Mouse (Mus musculus) limb, embryonic 15.5 days (tissue): Measurements from ENCODE around the gene Pde4dip. TPM values are rescaled to one million over a fixed set of nuclear protein-coding genes. Genes with fewer than 3 reads are reported as not detected.

ENCODE experiments used
- ATAC-seq: fragments of 200-750 bp; cut with Nextera tagmentation; 2 replicates; pipeline ENCODE4 v1.8.0; 2017; ENCODE audit warnings: low read depth, moderate TSS enrichment; ENCODE audit not compliant: insufficient number of reproducible peaks, low FRiP score, low TSS enrichment
- H3K27ac ChIP-seq: fragments of 300-500 bp; sonication (generic); 2 replicates; pipeline ENCODE4 v1.5.1; 2015; ENCODE audit warnings: moderate library complexity, mild to moderate bottlenecking, inconsistent platforms
- H3K27me3 ChIP-seq: fragments of 300-500 bp; sonication (generic); 2 replicates; pipeline ENCODE4 v1.6.1; 2015; ENCODE audit warnings: inconsistent platforms
- H3K36me3 ChIP-seq: fragments of 300-500 bp; sonication (generic); 2 replicates; pipeline ENCODE4 v1.6.1; 2015; ENCODE audit warnings: inconsistent platforms
- H3K4me1 ChIP-seq: fragments of 300-500 bp; sonication (generic); 2 replicates; pipeline ENCODE4 v1.6.1; 2015; ENCODE audit warnings: inconsistent platforms
- H3K4me2 ChIP-seq: fragments of 300-500 bp; sonication (generic); 2 replicates; pipeline ENCODE4 v1.6.1; 2015; ENCODE audit warnings: mild to moderate bottlenecking, inconsistent platforms
- H3K4me3 ChIP-seq: fragments of 300-500 bp; sonication (generic); 2 replicates; pipeline ENCODE4 v1.5.1; 2015; ENCODE audit warnings: mild to moderate bottlenecking, inconsistent platforms
- H3K9ac ChIP-seq: fragments of 300-500 bp; sonication (generic); 2 replicates; pipeline ENCODE4 v1.6.1; 2015; ENCODE audit warnings: inconsistent platforms
- H3K9me3 ChIP-seq: fragments of 300-500 bp; sonication (generic); 2 replicates; pipeline ENCODE4 v1.6.1; 2016; ENCODE audit warnings: inconsistent platforms
- WGBS: fragments of 180-500 bp; shearing (Covaris S2); methylation state at CpG from one replicate; pipeline ENCODE4 v1.1.7; 2015; 5-methylcytosine and 5-hydroxymethylcytosine counted together
- polyA plus RNA-seq: library from polyadenylated mRNA; unstranded; fragments of >200 nt; fragmentation: Nextera tagmentation; extraction: Ambion mirVana; gene quantifications from 2 replicates; pipeline ENCODE4 v1.2.1, GENCODE M21; 2015

Pde4dip gene
- polyA plus RNA-seq: 33.6 and 48.9 TPM in 2 replicates

DNA sequence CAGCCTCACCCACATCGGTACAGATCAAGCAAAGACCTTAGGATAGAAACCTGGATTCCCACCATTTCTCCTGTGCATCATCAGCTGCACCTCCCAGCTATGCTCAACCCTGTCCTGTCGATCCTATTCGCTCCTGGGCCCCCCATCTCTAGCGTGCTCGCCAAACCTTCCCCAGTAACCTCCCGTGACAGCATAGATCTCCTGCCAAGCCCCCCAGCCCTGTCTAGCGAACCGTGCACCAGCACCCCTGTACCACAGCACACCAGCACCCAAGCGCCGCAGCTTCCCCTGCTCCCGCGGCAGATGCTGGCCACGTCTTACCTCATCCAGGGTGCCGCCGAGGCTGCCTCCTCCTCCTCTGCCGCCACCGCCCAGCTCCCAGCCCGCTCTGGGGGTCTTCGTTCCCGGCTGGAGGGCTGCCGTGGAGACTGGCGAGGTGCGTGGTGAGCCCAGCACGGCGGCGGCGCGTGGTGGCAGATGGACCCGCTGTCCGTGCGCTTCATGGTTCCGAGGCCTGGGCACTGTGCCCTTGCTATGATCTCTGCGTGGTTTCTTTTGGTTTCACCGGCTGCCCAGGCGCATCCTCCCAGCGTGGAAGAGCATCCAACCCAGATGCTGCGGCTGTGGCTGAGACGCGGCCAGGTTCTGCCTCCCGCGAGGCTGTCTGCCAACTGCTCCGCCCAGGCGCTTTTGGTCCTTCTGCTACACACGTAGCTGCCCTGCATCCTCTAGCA is at the start of gene Pde4dip:
TSS of gene Pde4dip (minus strand) at position 540 of the 734 bp plus-strand sequence.
- peaks cover 8% of the 10 kb centered on the region for H3K4me1 ChIP-seq
- peak within 1 kb of the TSS; percentile 29 for H3K9ac ChIP-seq
- no peak for ATAC-seq
- no peak within 1 kb of the TSS for H3K27ac ChIP-seq
- no peaks in the 10 kb centered on the region for H3K36me3 ChIP-seq
- H3K27me3 ChIP-seq: peaks cover 33% of the 10 kb centered on the region
- H3K4me2 ChIP-seq: peak within 1 kb of the TSS; percentile 89
- 1% methylated on average over 44 of the region's 44 CpGs for WGBS
- H3K9me3 ChIP-seq: no peaks in the 10 kb centered on the region
- H3K4me3 ChIP-seq: peak within 1 kb of the TSS; percentile 45

DNA sequence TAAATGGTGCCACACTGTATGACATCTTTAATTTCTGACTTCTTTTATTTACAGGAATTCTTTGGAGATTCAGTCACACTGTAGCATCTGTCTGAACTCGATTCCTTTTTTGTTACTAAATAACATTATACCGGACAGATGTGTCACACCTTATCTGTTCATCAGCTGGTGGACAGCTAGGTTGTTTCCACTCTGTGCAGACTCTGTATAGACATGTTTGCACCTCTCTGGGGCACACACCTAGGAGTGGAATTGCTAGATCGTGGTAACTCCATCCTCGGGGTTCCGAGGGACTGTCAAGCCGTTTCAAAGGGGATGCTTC is 49.4 kb upstream of the Pde4dip start:
- Histone ChIP-seq H3K27ac (no peak overlapping the region), H3K4me2 (no peak overlapping the region), H3K27me3 (no peaks in the 10 kb centered on the region), H3K9me3 (no peaks in the 10 kb centered on the region), H3K9ac (no peak overlapping the region), H3K4me3 (no peak overlapping the region), H3K4me1 (peaks cover 47% of the 10 kb centered on the region), H3K36me3 (no peaks in the 10 kb centered on the region)
- 67% methylated on average over 6 of the region's 6 CpGs for WGBS
- no peak for ATAC-seq

DNA sequence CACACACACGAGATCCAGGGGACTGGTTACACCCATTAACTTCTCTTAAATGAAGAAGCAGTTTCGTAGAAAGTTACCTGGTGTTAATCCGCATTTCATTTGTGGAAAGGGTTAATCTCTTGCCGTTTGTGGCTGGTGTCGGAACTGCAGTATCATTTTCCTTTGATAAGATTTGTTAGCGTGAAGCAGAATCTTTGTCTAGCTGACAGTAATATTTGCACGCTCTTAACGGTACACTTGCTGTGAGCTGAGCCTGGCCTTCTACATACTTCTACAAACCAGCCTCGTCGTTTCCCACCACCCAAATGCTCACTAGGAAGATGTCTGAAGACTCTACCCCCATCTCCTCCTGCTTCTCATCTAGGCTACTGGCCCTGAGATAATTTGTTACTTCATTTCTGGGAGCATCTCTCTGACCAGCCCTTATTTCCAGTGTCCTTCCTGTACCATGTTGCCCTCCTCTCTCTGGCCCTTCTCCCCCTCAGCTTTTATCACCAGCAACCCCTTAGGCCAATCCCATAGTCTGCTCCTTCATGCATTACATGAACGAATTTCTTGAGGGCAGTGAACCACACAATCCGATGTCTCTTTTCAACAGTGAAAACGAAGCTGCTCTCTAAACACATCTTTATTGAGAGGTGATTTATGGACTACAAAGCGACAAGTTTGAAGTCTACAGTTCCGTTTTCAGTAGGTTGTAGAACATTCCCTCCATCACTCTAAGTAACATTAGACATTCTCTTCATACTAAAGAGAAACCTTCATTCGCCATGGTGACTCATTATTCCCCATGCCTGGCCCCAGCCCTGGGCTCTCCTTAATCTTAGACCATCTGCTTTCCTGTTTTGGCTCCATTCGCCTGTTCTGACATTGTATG is 48.8 kb upstream of the Pde4dip start:
- Histone ChIP-seq H3K27ac (no peak overlapping the region), H3K36me3 (no peaks in the 10 kb centered on the region), H3K4me3 (no peak overlapping the region), H3K27me3 (no peaks in the 10 kb centered on the region), H3K4me2 (no peak overlapping the region), H3K9me3 (no peaks in the 10 kb centered on the region), H3K9ac (no peak overlapping the region), H3K4me1 (peaks cover 45% of the 10 kb centered on the region)
- ATAC-seq: no peak
- 55% methylated on average over 17 of the region's 17 CpGs for WGBS

DNA sequence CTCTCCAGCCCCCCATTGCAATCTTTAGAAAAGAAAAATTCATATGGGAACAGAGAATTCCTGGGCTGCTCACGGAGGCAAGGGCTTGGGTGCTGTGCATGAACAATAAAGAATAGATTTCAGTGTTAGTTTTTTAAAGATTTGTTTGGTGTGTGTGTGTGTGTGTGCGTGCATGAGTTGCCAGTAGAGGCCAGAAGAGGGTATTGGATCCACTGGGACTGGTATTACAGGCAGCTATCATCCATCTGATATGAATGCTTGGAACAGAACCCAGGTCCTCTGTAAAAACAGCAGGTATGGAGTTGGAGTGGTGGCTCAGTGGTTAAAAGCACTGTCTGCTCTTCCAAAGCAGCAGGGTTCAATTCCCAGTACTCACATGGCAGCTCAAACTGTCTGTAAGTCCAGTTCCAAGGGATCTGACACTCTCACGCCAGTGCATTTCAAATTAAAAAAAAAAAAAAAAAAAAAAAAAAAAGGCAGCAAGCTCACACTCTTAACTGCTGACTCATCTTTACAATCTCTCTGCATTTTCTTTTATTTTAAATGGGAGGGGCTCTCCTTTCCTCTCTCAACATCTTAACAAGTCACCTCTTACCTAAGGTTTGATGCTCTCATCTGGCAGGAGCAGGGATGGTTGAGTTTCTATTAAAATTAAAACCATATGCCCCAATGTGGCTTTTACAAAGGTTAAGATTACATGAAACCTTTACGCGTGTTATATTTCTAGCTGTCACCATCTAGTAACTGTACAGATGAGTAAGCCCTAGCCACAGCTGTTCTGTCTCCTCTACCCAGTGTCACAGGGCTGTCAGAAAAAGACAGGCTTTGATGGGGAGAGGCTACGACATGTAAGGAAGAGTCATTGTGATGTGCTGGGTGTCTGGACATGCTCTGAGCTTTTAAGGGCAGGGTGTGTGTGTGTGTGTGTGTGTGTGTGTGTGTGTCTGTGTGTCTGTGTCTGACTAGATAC is 46.1 kb upstream of the Pde4dip start:
- no peak for ATAC-seq
- no peak overlapping the region for H3K9ac ChIP-seq
- H3K27me3 ChIP-seq: no peaks in the 10 kb centered on the region
- H3K27ac ChIP-seq: no peak overlapping the region
- H3K4me1 ChIP-seq: peaks cover 45% of the 10 kb centered on the region
- H3K36me3 ChIP-seq: no peaks in the 10 kb centered on the region
- no peak overlapping the region for H3K4me2 ChIP-seq
- H3K4me3 ChIP-seq: no peak overlapping the region
- H3K9me3 ChIP-seq: no peaks in the 10 kb centered on the region
- 69% methylated on average over 6 of the region's 6 CpGs for WGBS

DNA sequence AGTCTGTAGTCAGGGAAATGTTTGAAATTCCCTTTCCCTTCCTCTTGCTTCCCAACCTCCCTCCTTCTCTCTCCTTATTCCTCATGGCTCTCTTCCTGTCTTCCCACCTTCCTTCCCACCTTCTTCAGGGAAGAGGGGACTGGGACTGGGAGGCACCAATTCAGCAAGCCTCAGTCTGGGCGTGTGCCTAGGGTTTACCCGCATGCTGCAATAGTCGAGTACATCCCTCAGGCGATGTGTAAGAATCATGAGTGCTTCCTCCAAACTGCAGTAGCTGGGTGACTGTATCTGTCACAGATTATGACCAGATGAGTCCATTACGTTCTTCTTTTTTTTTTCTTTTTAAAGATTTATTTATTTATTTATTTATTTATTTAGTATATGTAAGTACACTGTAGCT is 45.3 kb upstream of the Pde4dip start:
- Histone ChIP-seq H3K27me3 (no peaks in the 10 kb centered on the region), H3K4me1 (peaks cover 45% of the 10 kb centered on the region), H3K4me3 (no peak overlapping the region)

DNA sequence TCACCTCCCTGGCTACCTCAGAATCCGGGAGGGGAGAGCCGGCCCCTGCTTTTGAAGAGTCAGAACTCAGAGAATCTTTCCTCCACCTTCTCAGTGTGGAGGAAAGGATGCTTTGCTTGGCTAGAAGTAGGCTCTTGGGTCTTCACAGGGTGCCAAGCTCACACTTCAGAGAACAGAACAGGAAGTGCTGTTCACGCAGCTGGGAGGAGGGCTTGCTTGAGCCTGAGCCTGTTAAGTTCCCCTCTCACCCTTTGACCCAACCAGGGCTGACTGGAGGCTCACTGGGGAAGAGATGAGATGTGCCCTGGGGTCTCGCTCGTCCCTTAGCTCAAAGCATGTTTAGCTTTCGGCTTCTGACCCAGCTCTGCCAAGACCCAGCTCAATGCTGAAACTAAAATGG is 44.7 kb upstream of the Pde4dip start:
- H3K4me1 ChIP-seq: peaks cover 45% of the 10 kb centered on the region
- no peaks in the 10 kb centered on the region for H3K36me3 ChIP-seq
- ATAC-seq: no peak
- no peaks in the 10 kb centered on the region for H3K27me3 ChIP-seq
- H3K27ac ChIP-seq: no peak overlapping the region
- H3K9me3 ChIP-seq: no peaks in the 10 kb centered on the region
- no peak overlapping the region for H3K9ac ChIP-seq
- 35% methylated on average over 6 of the region's 6 CpGs for WGBS
- no peak overlapping the region for H3K4me2 ChIP-seq
- no peak overlapping the region for H3K4me3 ChIP-seq

More for the DNA sequence above, 45.3 kb upstream of the Pde4dip start:
- H3K9me3 ChIP-seq: no peaks in the 10 kb centered on the region
- no peaks in the 10 kb centered on the region for H3K36me3 ChIP-seq
- H3K27ac ChIP-seq: no peak overlapping the region
- no peak for ATAC-seq
- 65% methylated on average over 5 of the region's 5 CpGs for WGBS
- no peak overlapping the region for H3K4me2 ChIP-seq
- H3K9ac ChIP-seq: no peak overlapping the region

DNA sequence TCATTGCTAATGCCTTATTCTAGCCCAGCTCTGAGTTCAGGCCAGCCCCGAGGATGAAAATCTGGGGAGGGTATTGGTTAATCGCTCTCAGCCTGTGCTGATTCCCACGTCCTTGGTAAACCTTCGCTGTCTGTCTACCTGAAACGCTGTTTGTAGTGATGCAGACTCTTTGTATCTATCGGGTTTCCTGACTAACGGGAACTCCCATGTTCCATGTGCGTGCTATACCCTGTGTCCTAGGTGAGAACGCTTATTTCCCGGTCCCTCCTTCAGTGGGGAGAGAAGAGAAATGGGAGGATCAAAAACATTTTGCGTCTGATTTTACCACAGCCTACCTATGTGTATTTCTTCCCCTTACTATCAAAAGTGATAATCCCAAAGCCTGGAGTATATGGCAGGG is 44.3 kb upstream of the Pde4dip start:
- Histone ChIP-seq H3K4me1 (peaks cover 45% of the 10 kb centered on the region), H3K4me2 (peak overlapping the region; percentile 10; the same call in 1 of the 2 replicates), H3K4me3 (no peak overlapping the region), H3K9ac (no peak overlapping the region), H3K9me3 (no peaks in the 10 kb centered on the region), H3K27ac (no peak overlapping the region), H3K36me3 (no peaks in the 10 kb centered on the region), H3K27me3 (no peaks in the 10 kb centered on the region)
- 38% methylated on average over 11 of the region's 11 CpGs for WGBS
- ATAC-seq: no peak

DNA sequence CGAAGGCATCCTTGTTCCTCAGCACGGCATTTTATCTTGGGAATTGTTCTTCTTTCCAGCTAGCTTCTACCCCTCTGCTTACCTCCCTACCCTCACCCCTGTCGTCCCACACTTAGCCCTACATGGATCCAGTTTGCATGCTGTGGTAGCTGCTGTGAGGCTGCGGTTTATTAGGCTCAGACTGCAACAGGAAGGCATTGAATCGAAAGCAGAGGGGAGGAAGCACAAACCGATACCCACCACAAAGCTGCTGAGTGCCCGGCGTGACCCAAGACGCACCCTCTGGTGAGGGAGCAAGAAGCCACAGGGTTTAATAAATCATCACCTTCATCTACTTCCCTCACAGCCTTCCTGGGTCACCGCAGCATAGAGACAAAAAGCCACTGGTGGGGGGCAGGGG is 43.6 kb upstream of the Pde4dip start:
- Histone ChIP-seq H3K4me2 (peak overlapping the region; percentile 10; the same call in 1 of the 2 replicates), H3K4me3 (peak overlapping the region; percentile 10; the same call in 1 of the 2 replicates), H3K27ac (no peak overlapping the region), H3K4me1 (peaks cover 45% of the 10 kb centered on the region), H3K36me3 (no peaks in the 10 kb centered on the region), H3K9me3 (no peaks in the 10 kb centered on the region), H3K27me3 (no peaks in the 10 kb centered on the region), H3K9ac (no peak overlapping the region)
- no peak for ATAC-seq
- WGBS: 15% methylated on average over 10 of the region's 10 CpGs

DNA sequence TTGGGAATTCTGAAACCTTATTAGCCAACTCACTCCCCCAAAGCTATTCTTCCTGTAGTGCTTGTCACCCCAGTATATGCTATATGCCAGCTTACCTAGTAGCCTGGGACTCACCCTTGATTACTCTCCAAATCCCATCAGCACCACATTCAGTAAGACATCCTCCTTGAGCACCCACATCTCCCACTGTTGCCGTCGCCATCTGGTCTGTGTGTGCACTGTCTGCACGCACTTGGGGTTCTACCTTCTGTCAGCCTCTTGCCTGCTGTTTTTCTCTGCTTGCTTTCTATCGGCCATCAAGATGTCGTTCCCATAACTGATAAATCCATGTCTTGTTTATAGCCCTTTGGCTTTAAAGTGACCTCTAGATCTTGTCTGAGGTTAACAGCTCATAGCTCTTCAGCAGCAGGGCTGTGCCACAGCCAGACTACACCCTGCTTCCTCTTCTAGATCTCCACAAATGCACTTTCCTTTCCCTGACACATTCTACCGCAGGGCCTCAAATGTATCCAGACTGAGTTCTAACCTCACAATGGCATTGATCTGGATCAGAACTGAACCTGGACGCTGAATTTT is 42.9 kb upstream of the Pde4dip start:
- Histone ChIP-seq H3K27me3 (no peaks in the 10 kb centered on the region), H3K4me2 (no peak overlapping the region), H3K9me3 (no peaks in the 10 kb centered on the region), H3K9ac (no peak overlapping the region), H3K27ac (no peak overlapping the region), H3K4me1 (peaks cover 45% of the 10 kb centered on the region), H3K4me3 (no peak overlapping the region), H3K36me3 (no peaks in the 10 kb centered on the region)
- no peak for ATAC-seq
- 72% methylated on average over 7 of the region's 7 CpGs for WGBS

DNA sequence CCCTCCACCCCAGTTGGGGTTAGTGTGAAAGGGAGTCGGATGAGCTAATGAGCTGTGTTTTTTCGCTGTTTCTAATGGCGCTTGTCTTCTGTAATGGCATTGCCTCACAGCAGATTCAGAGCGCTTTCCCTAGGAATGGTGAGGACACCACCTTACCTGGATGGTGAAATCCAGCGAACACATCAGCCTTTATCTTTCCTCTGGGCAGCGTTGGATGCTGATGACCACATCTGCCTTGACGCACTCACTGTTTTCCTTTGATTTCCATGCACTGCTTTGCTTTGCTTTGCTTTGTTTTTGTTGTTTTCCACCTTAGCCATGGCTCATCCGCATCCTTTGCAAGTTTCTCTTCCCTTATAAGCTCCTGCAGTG is 42.3 kb upstream of the Pde4dip start:
- Histone ChIP-seq H3K27ac (no peak overlapping the region), H3K9ac (no peak overlapping the region), H3K36me3 (no peaks in the 10 kb centered on the region), H3K4me3 (no peak overlapping the region), H3K4me2 (no peak overlapping the region), H3K27me3 (no peaks in the 10 kb centered on the region), H3K4me1 (peaks cover 45% of the 10 kb centered on the region), H3K9me3 (no peaks in the 10 kb centered on the region)
- WGBS: 76% methylated on average over 8 of the region's 8 CpGs
- ATAC-seq: no peak

DNA sequence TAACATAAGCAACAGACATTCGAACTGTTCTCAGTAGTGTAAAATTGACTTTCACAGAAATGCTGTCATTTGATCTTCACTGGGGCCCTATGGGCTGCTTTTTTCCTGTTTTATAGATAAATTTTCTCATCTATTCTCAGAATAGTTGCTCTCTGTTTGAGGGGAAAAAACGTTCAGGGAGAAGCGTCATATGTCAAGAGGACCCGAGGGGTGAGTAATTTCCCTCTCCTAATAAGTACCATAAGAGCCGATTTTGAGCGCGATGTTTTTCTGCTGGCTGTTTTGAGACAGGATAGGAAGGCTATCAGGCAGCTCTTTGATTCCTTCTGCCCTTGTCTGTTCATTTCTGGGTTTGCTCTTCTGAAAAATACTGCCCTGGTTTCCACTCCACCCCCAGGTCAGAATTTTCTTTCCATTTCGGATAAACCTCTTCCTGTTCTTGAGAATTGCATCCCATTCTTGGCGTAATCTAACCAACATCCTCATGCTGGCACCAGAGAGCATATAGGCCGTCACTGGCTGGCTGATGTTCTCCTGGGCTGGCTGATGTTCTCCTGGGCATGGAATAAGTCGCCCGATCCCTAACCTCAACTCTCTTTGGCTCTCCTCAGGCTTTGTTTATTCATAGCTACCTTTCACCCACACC is 41.8 kb upstream of the Pde4dip start:
- no peak overlapping the region for H3K4me3 ChIP-seq
- H3K4me2 ChIP-seq: no peak overlapping the region
- no peak overlapping the region for H3K27ac ChIP-seq
- no peak for ATAC-seq
- H3K9ac ChIP-seq: no peak overlapping the region
- H3K9me3 ChIP-seq: no peaks in the 10 kb centered on the region
- H3K4me1 ChIP-seq: peaks cover 45% of the 10 kb centered on the region
- H3K27me3 ChIP-seq: no peaks in the 10 kb centered on the region
- no peaks in the 10 kb centered on the region for H3K36me3 ChIP-seq
- WGBS: 28% methylated on average over 12 of the region's 12 CpGs
